Mouse (Mus musculus): ENCODE results near the gene Ppp1r2. TPM values are rescaled to one million over a fixed set of nuclear protein-coding genes. Genes with fewer than 3 reads are reported as not detected.

Ppp1r2 gene
- polyA plus RNA-seq, 1 experiment from 2014 or later: 160 TPM

DNA sequence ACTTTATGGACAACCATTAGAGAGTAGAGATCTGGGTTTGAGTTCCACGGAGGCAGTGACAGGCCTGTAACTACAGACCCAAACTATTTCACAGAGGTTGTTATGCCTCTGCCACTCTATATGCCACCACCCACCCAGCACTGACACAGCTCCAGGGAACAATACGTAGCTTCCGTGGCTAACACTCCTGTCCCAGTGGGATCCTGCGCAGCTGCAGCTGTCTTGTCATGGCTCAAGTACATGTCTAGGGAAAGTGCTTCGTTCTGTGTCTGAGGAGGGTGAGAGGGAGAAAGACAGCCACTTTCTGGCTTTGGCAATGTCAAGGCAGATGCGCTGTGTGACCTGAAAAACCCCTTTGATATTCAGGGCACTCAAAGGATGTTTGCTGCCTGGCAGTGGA lies 61.6 kb downstream of the Ppp1r2 start:
- no peak overlapping the region for H3K4me3 ChIP-seq (ENCODE audit: low read depth, low read length)
- H3K9ac ChIP-seq (replicated peaks; ENCODE audit: low read depth): no peak overlapping the region
- ATAC-seq (no peak), DNase-seq (ENCODE audit: low spot score) (no peak)
- no peaks in the 10 kb centered on the region for H3K9me3 ChIP-seq (ENCODE audit: low read length)
- peaks cover 5% of the 10 kb centered on the region; the same call in 1 of the 2 replicates for H3K4me1 ChIP-seq (ENCODE audit: insufficient read depth, low read depth, low read length)
- no peak overlapping the region for H3K27ac ChIP-seq (ENCODE audit: low read length)
- no peaks in the 10 kb centered on the region for H3K27me3 ChIP-seq (replicated peaks; ENCODE audit: insufficient read depth, low read length)
- H3K36me3 ChIP-seq (ENCODE audit: insufficient read depth, low read length): no peaks in the 10 kb centered on the region
- H3K4me2 ChIP-seq (replicated peaks; ENCODE audit: low read depth, low read length): no peak overlapping the region
- 83% methylated on average over 6 of the region's 6 CpGs for WGBS
- no peak for TF ChIP-seq CTCF (IDR thresholded peaks at IDR 0.05)
- no peak for TF ChIP-seq EP300 (IDR thresholded peaks at IDR 0.05)

GRCm38 (mm10) chr16:31211503-31211902 lies 63.6 kb downstream of the Ppp1r2 start:
- Histone ChIP-seq H3K27ac (ENCODE audit: low read length) (0 out of 2 replicates have a peak overlapping the region, but pooled peaks have one; percentile 74), H3K9me3 (ENCODE audit: low read length) (no peaks in the 10 kb centered on the region), H3K4me1 (ENCODE audit: insufficient read depth, low read depth, low read length) (peaks cover 5% of the 10 kb centered on the region; the same call in 1 of the 2 replicates), H3K9ac (replicated peaks; ENCODE audit: low read depth) (no peak overlapping the region), H3K27me3 (replicated peaks; ENCODE audit: insufficient read depth, low read length) (no peaks in the 10 kb centered on the region), H3K4me3 (ENCODE audit: low read depth, low read length) (no peak overlapping the region), H3K4me2 (replicated peaks; ENCODE audit: low read depth, low read length) (no peak overlapping the region), H3K36me3 (ENCODE audit: insufficient read depth, low read length) (no peaks in the 10 kb centered on the region)
- ATAC-seq (peak; percentile 84), DNase-seq (ENCODE audit: low spot score) (peak; percentile 64)
- peak; percentile 91 for TF ChIP-seq EP300 (IDR thresholded peaks at IDR 0.05)
- no peak for TF ChIP-seq CTCF (IDR thresholded peaks at IDR 0.05)
- WGBS: 48% methylated on average over 9 of the region's 9 CpGs

DNA sequence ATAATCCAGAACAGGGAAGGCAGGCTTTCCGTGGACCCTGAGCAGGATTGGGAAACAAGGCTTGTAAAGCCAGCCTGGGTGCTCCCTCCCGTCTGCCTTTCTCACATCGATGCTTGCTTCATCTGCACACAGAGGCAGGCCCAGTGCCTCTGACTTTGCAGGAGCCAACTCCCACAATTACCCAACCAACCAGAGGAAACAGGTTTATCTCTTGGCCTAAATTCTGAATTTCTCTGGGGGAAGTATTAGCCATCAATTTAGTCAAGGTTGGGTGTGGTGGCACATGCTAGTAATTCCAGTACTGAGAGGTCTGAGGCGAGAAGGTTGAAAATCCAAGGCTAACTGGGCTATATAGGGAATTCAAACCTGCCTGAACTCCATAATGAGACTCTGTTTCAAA lies 64.6 kb downstream of the Ppp1r2 start:
- TF ChIP-seq EP300 (IDR thresholded peaks at IDR 0.05) (no peak), CTCF (IDR thresholded peaks at IDR 0.05) (no peak)
- Histone ChIP-seq H3K27me3 (replicated peaks; ENCODE audit: insufficient read depth, low read length) (no peaks in the 10 kb centered on the region), H3K27ac (ENCODE audit: low read length) (peak overlapping the region; percentile 74), H3K4me3 (ENCODE audit: low read depth, low read length) (no peak overlapping the region), H3K9me3 (ENCODE audit: low read length) (no peaks in the 10 kb centered on the region), H3K9ac (replicated peaks; ENCODE audit: low read depth) (no peak overlapping the region), H3K4me1 (ENCODE audit: insufficient read depth, low read depth, low read length) (peaks cover 5% of the 10 kb centered on the region; the same call in 1 of the 2 replicates), H3K4me2 (replicated peaks; ENCODE audit: low read depth, low read length) (no peak overlapping the region), H3K36me3 (ENCODE audit: insufficient read depth, low read length) (no peaks in the 10 kb centered on the region)
- ATAC-seq (peak; percentile 12; the same call in 1 of the 2 replicates), DNase-seq (ENCODE audit: low spot score) (peak; percentile 42)
- 56% methylated on average over 4 of the region's 4 CpGs for WGBS

GRCm38 (mm10) chr16:31209911-31210310 lies 65.2 kb downstream of the Ppp1r2 start:
- peak; percentile 71 for ATAC-seq

DNA sequence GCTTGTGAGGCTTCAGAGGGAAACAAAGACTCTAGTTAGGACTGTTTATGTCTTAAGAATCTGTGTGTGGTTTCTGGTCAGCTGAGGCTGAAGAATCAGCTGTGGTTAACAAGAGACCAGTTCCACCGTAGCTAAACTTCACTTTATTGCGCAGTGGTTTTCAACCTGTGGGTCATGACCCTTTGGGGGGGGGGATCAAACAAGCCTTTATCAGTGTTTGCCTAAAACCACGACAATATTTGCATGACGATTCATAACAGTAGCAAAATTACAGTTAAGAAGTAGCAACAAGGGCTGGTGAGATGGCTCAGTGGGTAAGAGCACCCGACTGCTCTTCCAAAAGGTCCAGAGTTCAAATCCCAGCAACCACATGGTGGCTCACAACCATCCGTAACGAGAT lies 69.4 kb downstream of the Ppp1r2 start:
- Histone ChIP-seq H3K27me3 (replicated peaks; ENCODE audit: insufficient read depth, low read length) (no peaks in the 10 kb centered on the region), H3K4me3 (ENCODE audit: low read depth, low read length) (no peak overlapping the region), H3K9me3 (ENCODE audit: low read length) (no peaks in the 10 kb centered on the region), H3K9ac (replicated peaks; ENCODE audit: low read depth) (no peak overlapping the region), H3K36me3 (ENCODE audit: insufficient read depth, low read length) (no peaks in the 10 kb centered on the region), H3K27ac (ENCODE audit: low read length) (no peak overlapping the region), H3K4me1 (ENCODE audit: insufficient read depth, low read depth, low read length) (peaks cover 10% of the 10 kb centered on the region; the same call in 1 of the 2 replicates), H3K4me2 (replicated peaks; ENCODE audit: low read depth, low read length) (no peak overlapping the region)
- DNase-seq (ENCODE audit: low spot score): no peak
- TF ChIP-seq EP300 (IDR thresholded peaks at IDR 0.05) (no peak), CTCF (IDR thresholded peaks at IDR 0.05) (no peak)
- WGBS: 62% methylated on average over 5 of the region's 7 CpGs
- no peak for ATAC-seq

More at GRCm38 (mm10) chr16:31209911-31210310, 65.2 kb downstream of the Ppp1r2 start:
- Histone ChIP-seq H3K9ac (replicated peaks; ENCODE audit: low read depth) (no peak overlapping the region), H3K27me3 (replicated peaks; ENCODE audit: insufficient read depth, low read length) (no peaks in the 10 kb centered on the region), H3K36me3 (ENCODE audit: insufficient read depth, low read length) (no peaks in the 10 kb centered on the region), H3K4me1 (ENCODE audit: insufficient read depth, low read depth, low read length) (peaks cover 5% of the 10 kb centered on the region; the same call in 1 of the 2 replicates), H3K4me2 (replicated peaks; ENCODE audit: low read depth, low read length) (no peak overlapping the region), H3K9me3 (ENCODE audit: low read length) (no peaks in the 10 kb centered on the region), H3K4me3 (ENCODE audit: low read depth, low read length) (no peak overlapping the region), H3K27ac (ENCODE audit: low read length) (peak overlapping the region; percentile 74)
- 44% methylated on average over 5 of the region's 5 CpGs for WGBS
- peak; percentile 68 for DNase-seq (ENCODE audit: low spot score)
- TF ChIP-seq EP300 (IDR thresholded peaks at IDR 0.05): peak; percentile 91
- no peak for TF ChIP-seq CTCF (IDR thresholded peaks at IDR 0.05)

GRCm38 (mm10) chr16:31205187-31205586 lies 69.9 kb downstream of the Ppp1r2 start:
- no peak for DNase-seq (ENCODE audit: low spot score)
- no peaks in the 10 kb centered on the region for H3K9me3 ChIP-seq (ENCODE audit: low read length)
- 87% methylated on average over 8 of the region's 8 CpGs for WGBS
- no peak overlapping the region for H3K4me3 ChIP-seq (ENCODE audit: low read depth, low read length)
- TF ChIP-seq EP300 (IDR thresholded peaks at IDR 0.05): no peak
- TF ChIP-seq CTCF (IDR thresholded peaks at IDR 0.05): no peak
- no peaks in the 10 kb centered on the region for H3K27me3 ChIP-seq (replicated peaks; ENCODE audit: insufficient read depth, low read length)
- ATAC-seq: no peak
- H3K36me3 ChIP-seq (ENCODE audit: insufficient read depth, low read length): no peaks in the 10 kb centered on the region
- no peak overlapping the region for H3K27ac ChIP-seq (ENCODE audit: low read length)
- peaks cover 8% of the 10 kb centered on the region; the same call in 1 of the 2 replicates for H3K4me1 ChIP-seq (ENCODE audit: insufficient read depth, low read depth, low read length)
- H3K9ac ChIP-seq (replicated peaks; ENCODE audit: low read depth): no peak overlapping the region
- no peak overlapping the region for H3K4me2 ChIP-seq (replicated peaks; ENCODE audit: low read depth, low read length)

Data from lung, postnatal 0 days (tissue).